Mouse (Mus musculus) MEL (cell line): ENCODE data around the gene Tdrd12. TPM values are rescaled to one million over a fixed set of nuclear protein-coding genes. Genes with fewer than 3 reads are reported as not detected.

Experiments used
- DNase-seq: peaks from one replicate; pipeline ENCODE4 v3.0.0; 2011; ENCODE audit warnings: low read depth, low spot score
- H3K27ac ChIP-seq: 2 replicates; pipeline ENCODE4 v1.5.1; 2012; ENCODE audit warnings: low read depth, mild to moderate bottlenecking, control low read depth, low read length, moderate library complexity; ENCODE audit not compliant: control insufficient read depth
- H3K27me3 ChIP-seq, 2 experiments: fragments of 150-350 bp in 1 of 2; sonication (generic) in 1 of 2; 2 replicates each; pipeline ENCODE4 v1.6.1; 2012; ENCODE audit warnings: low read length in 2 of 2, mild to moderate bottlenecking in 2 of 2, improper control_type of control experiment in 1 of 2, moderate library complexity in 1 of 2; ENCODE audit not compliant: insufficient read depth in 2 of 2, control insufficient read depth in 1 of 2
- H3K36me3 ChIP-seq, 2 experiments: 2 replicates each; pipeline ENCODE4 v1.6.1; 2012 to 2014; ENCODE audit warnings: low read length in 2 of 2, improper control_type of control experiment in 1 of 2, inconsistent platforms in 1 of 2, mild to moderate bottlenecking in 1 of 2; ENCODE audit not compliant: insufficient read depth in 2 of 2, control insufficient read depth in 1 of 2
- H3K4me1 ChIP-seq, 2 experiments: fragments of 150-350 bp in 1 of 2; sonication (generic) in 1 of 2; 2 replicates each; pipeline ENCODE4 v1.6.1; 2012; ENCODE audit warnings: low read length in 2 of 2, improper control_type of control experiment in 1 of 2, mild to moderate bottlenecking in 1 of 2; ENCODE audit not compliant: insufficient read depth in 2 of 2, control insufficient read depth in 1 of 2
- H3K4me3 ChIP-seq, 2 experiments: fragments of 150-350 bp in 1 of 2; sonication (generic) in 1 of 2; 2 replicates each; pipeline ENCODE4 v1.5.1; 2012; ENCODE audit warnings: low read depth in 2 of 2, low read length in 2 of 2, mild to moderate bottlenecking in 2 of 2, moderate library complexity in 2 of 2, control low read depth in 1 of 2, improper control_type of control experiment in 1 of 2; ENCODE audit not compliant: control insufficient read depth in 1 of 2, insufficient read depth in 1 of 2
- H3K79me2 ChIP-seq: 2 replicates; pipeline ENCODE4 v1.6.1; 2012; ENCODE audit warnings: mild to moderate bottlenecking, low read length, moderate library complexity; ENCODE audit not compliant: control insufficient read depth, poor library complexity, insufficient read depth
- H3K9ac ChIP-seq: 2 replicates; pipeline ENCODE4 v1.6.1; 2012; ENCODE audit warnings: low read depth, mild to moderate bottlenecking, control low read depth, low read length, moderate library complexity; ENCODE audit not compliant: control insufficient read depth, poor library complexity, severe bottlenecking
- H3K9me3 ChIP-seq: fragments of 150-350 bp; sonication (generic); replicated peaks from 2 replicates; pipeline ENCODE4 v1.6.1; 2012; ENCODE audit warnings: mild to moderate bottlenecking, low read length, improper control_type of control experiment, moderate library complexity; ENCODE audit not compliant: insufficient read depth
- CHD1 ChIP-seq: IDR thresholded peaks from 2 replicates; pipeline ENCODE4 v1.6.1; 2012; ENCODE audit warnings: low read depth, mild to moderate bottlenecking, inconsistent platforms, low read length, improper control_type of control experiment
- E2F4 ChIP-seq: IDR thresholded peaks from 2 replicates; pipeline ENCODE4 v1.6.1; 2011; ENCODE audit warnings: low read depth, low read length, improper control_type of control experiment, borderline replicate concordance
- EP300 ChIP-seq, 2 experiments: IDR thresholded peaks; 2 replicates each; pipeline ENCODE4 v1.6.1; 2011; ENCODE audit warnings: improper control_type of control experiment in 2 of 2, low read length in 2 of 2, low read depth in 1 of 2, mild to moderate bottlenecking in 1 of 2
- JUND ChIP-seq: IDR thresholded peaks from 2 replicates; pipeline ENCODE4 v1.6.1; 2011; ENCODE audit warnings: low read depth, mild to moderate bottlenecking, improper control_type of control experiment, low read length
- KAT2A ChIP-seq: conservative IDR thresholded peaks from 2 replicates; pipeline ENCODE4 v1.6.1; 2012; ENCODE audit warnings: low read depth, low read length, improper control_type of control experiment, inconsistent platforms
- MAFK ChIP-seq: IDR thresholded peaks from 2 replicates; pipeline ENCODE4 v1.6.1; 2011; ENCODE audit warnings: low read depth, mild to moderate bottlenecking, low read length, improper control_type of control experiment, borderline replicate concordance
- MAX ChIP-seq: IDR thresholded peaks from 2 replicates; pipeline ENCODE4 v1.6.1; 2011; ENCODE audit warnings: low read length, improper control_type of control experiment
- MYB ChIP-seq: IDR thresholded peaks from 2 replicates; pipeline ENCODE4 v1.6.1; 2011; ENCODE audit warnings: mild to moderate bottlenecking, low read depth, low read length, improper control_type of control experiment
- MYC ChIP-seq: IDR thresholded peaks from 2 replicates; pipeline ENCODE4 v1.6.1; 2011; ENCODE audit warnings: low read depth, mild to moderate bottlenecking, low read length, improper control_type of control experiment, moderate library complexity
- POLR2A ChIP-seq, 2 experiments: IDR thresholded peaks; 2 replicates each; pipeline ENCODE4 v1.6.1; 2011 to 2012; ENCODE audit warnings: low read length in 2 of 2, mild to moderate bottlenecking in 2 of 2, control low read depth in 1 of 2, improper control_type of control experiment in 1 of 2, low read depth in 1 of 2, moderate library complexity in 1 of 2; ENCODE audit not compliant: control insufficient read depth in 1 of 2, insufficient read depth in 1 of 2, poor library complexity in 1 of 2
- RAD21 ChIP-seq: IDR thresholded peaks from 2 replicates; pipeline ENCODE4 v1.6.1; 2011; ENCODE audit warnings: mild to moderate bottlenecking, low read depth, low read length, improper control_type of control experiment
- SMC3 ChIP-seq: IDR thresholded peaks from 2 replicates; pipeline ENCODE4 v1.6.1; 2011; ENCODE audit warnings: low read depth, low read length, improper control_type of control experiment
- TBP ChIP-seq: IDR thresholded peaks from 2 replicates; pipeline ENCODE4 v1.8.0; 2011; ENCODE audit warnings: low read depth, low read length, improper control_type of control experiment
- TCF12 ChIP-seq: IDR thresholded peaks from 2 replicates; pipeline ENCODE4 v1.6.1; 2014; ENCODE audit warnings: low read depth, mild to moderate bottlenecking, inconsistent platforms, low read length, improper control_type of control experiment, moderate library complexity
- ZC3H11A ChIP-seq: IDR thresholded peaks from 2 replicates; pipeline ENCODE4 v1.6.1; 2012; ENCODE audit warnings: low read depth, mild to moderate bottlenecking, inconsistent platforms, low read length, improper control_type of control experiment
- ZKSCAN1 ChIP-seq: IDR thresholded peaks from 2 replicates; pipeline ENCODE4 v1.6.1; 2012; ENCODE audit warnings: low read depth, mild to moderate bottlenecking, inconsistent platforms, low read length, improper control_type of control experiment, moderate library complexity
- polyA plus RNA-seq, 2 experiments: library from polyadenylated mRNA; stranded (reverse) in 1 of 2; unstranded in 1 of 2; fragments of >175 nt in 1 of 2; fragments of >200 nt in 1 of 2; gene quantifications; 2 replicates each; pipeline versions ENCODE4 v1.2.1 to v1.2.4; 2012; ENCODE audit warnings: low replicate concordance in 2 of 2, low read depth in 1 of 2; ENCODE audit not compliant: insufficient read length in 2 of 2, insufficient read depth in 1 of 2, missing spikeins in 1 of 2
- total RNA-seq: library from RNA; depleted of rRNA; stranded (reverse); fragments of 300-350 nt; gene quantifications from 2 replicates; pipeline ENCODE4 v1.2.3, GENCODE M21; 2012

The Tdrd12 gene
- total and polyA plus RNA-seq, 3 experiments = 0.25 to 0.50 TPM; not detected in 1

DNA sequence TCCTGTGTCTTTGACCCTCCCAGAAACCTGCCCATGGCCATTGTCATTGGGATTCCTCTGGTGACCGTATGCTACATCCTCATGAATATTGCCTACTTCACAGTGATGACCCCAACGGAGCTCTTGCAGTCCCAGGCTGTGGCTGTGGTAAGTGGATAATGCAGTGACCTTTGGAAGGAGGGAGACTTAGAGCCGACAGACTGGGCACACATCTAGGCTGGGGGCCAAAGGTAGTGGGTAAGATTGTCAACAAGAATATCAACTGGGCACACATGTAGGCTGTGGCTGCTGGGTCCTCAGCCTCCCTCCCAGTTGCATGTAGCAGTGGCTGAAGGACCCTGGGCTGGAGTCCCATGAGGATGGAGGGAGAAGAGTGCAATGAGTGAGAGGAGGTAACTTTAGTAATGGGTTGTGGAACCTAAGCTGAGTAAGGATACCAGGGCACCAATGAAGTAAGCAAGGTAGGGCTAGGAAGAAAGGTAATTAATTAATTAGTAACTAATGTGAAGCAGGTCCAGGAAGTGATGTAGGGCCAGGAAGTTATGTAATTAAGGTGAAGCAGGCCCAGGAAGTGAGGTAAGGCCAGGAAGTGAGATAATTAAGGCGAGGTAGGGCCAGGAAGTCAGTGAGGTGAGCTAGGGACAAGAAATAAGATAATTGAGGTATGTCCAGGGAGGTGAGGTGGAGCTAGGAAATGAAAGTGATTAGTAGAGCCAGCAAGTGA is 81.3 kb downstream of the Tdrd12 start:
- no peaks in the 10 kb centered on the region; a peak in 2 of 4 replicates for H3K27me3 ChIP-seq
- no peak overlapping the region for H3K27ac ChIP-seq
- no peaks in the 10 kb centered on the region for H3K9me3 ChIP-seq
- no peaks in the 10 kb centered on the region for H3K79me2 ChIP-seq
- H3K36me3 ChIP-seq = no peaks in the 10 kb centered on the region
- TF ChIP-seq TCF12 (no peak), CHD1 (no peak), ZC3H11A (no peak), ZKSCAN1 (no peak), KAT2A (no peak), MYB (no peak), POLR2A (IDR thresholded peaks at IDR 0.05; ENCODE audit: control insufficient read depth in 1 of 2, insufficient read depth in 1 of 2, low read depth in 1 of 2, low read length in 2 of 2, poor library complexity in 1 of 2) (no peak), EP300 (IDR thresholded peaks at IDR 0.05; ENCODE audit: low read depth in 1 of 2, low read length in 2 of 2) (no peak), MYC (no peak), JUND (no peak), MAFK (no peak), SMC3 (no peak), RAD21 (no peak), E2F4 (no peak)
- TF ChIP-seq, all 39 proteins: peak for 0
- H3K9ac ChIP-seq = no peak overlapping the region
- H3K4me1 ChIP-seq = no peaks in the 10 kb centered on the region
- H3K4me3 ChIP-seq = no peak overlapping the region
- DNase-seq = no peak

DNA sequence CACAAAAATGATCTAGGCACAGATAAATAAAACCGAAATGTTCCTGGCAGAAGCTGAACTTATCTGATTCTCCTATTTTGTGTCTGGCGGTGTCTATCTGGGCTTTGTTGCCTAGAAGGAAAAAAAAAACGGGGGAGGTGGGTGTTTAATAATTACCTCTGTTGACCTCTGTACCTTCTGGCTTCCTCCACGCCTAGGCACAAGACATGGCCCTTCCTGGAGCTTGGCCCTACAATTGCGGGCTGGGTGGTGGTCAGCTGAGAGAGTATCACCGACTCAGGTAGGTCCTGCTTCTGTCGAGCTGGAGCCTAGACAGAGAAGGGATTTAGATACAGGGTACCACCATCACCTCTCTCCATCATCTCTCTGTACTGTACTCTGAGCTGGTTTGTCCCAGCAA is 88.7 kb downstream of the Tdrd12 start:
- Histone ChIP-seq H3K4me1 (no peaks in the 10 kb centered on the region), H3K79me2 (no peaks in the 10 kb centered on the region), H3K27me3 (peaks cover under 1 to 5% of the 10 kb centered on the region in 2 experiments; a peak in 3 of 4 replicates), H3K9me3 (no peaks in the 10 kb centered on the region), H3K9ac (no peak overlapping the region), H3K27ac (no peak overlapping the region), H3K4me3 (no peak overlapping the region), H3K36me3 (no peaks in the 10 kb centered on the region)
- TF ChIP-seq TBP (no peak), RAD21 (no peak), MAX (no peak)
- no peak for DNase-seq
